Mouse (Mus musculus): ENCODE results near the gene Ifit2. TPM values are rescaled to one million over a fixed set of nuclear protein-coding genes. Genes with fewer than 3 reads are reported as not detected.
"Not testable (repeated sequence)": the region's sequence is repeated elsewhere in the genome, so short reads cannot be mapped to it uniquely, and the experiment has no call there.

Gene Ifit2
- total RNA-seq, 2 experiments from 2014 or later = 4.5 to 4.8 TPM

DNA sequence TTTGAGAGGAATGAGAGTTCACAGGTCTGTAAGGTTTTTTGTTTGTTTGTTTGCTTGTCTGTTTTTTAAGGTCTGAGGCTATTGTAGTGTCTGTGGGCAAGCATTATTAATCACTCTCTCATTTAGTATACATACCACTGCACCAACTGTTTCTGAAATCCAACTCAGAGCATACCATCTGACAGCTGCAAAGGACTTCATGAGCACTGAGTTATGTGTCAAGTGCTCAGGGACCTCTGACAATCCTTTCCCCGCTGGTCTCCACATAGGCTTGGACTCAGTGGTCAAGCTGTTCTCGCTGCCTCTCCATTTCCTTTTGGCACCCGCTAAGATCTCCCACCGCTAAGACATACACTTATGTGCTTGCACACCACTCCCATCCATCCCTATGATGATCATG, 4.3 kb upstream of the Ifit2 start:
- no peak for DNase-seq (ENCODE audit: low spot score in 2 of 2)

DNA sequence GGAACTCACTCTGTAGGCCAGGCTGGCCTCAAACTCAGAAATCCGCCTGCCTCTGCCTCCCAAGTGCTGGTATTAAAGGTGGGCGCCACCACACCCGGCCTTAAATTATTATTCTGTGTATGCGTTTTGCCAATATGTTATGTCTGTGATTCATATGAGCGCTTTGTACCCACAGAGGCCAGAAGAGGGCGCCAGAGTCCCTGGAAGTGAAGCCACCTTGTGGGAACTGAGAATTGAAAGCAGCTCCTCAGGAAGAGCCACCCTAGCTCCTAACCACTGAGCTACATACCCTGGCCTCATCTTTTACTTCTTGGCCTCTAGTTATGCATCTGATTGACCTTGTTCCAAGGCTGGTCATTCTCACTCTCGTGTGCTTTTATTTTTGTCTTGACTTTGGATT, 2.5 kb upstream of the Ifit2 start:
- peak; percentile 32 to 79 for DNase-seq (ENCODE audit: low spot score in 2 of 2)

GRCm38 (mm10) chr19:34550205-34550533, 325 bp upstream of the Ifit2 start:
- no peak for DNase-seq (ENCODE audit: low spot score in 2 of 2)

DNA sequence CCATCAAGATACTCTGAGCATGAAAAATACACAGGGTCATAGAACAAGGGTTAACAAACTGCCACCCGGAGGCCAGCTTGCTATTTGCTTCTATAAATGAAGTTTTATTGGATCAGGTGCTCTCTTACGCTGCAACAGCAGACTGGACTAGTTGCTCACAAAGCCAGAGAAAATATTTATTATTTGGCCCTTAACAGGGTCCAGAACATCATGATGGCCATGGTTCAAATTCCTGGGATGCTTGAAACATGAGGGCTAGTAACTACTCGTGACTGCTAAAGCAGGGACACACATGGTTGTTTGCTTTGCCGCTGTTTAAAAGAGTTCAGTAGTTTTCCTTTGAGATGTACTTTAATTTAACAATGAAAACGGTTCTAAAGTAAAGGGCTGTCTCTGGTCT, 1.5 kb downstream of the Ifit2 start:
- DNase-seq (ENCODE audit: low spot score in 2 of 2) = no peak

- no peak for DNase-seq (ENCODE audit: low spot score in 2 of 2)
Observed at GRCm38 (mm10) chr19:34553021-34553420, 2.5 kb downstream of the Ifit2 start.

DNA sequence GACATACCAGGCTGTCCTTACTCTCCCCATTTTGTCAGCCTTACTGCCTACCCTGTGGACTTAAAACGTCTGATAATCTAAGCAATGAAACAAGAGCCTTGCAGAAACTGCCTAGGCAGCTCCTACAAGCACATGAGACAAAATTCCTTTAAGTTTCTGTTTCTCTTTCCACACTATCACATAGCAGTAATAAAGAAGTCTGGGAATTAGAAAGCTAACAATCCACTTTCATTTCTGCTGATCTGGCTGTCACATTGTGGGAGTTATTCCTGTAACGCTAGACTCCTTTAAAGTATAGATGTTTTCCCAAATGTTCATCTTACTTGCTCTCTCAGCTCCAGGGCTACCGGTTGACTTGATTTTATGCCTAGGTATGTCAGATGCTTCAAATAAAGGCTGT, 3.0 kb downstream of the Ifit2 start:
- DNase-seq (ENCODE audit: low spot score in 2 of 2) = no peak

DNA sequence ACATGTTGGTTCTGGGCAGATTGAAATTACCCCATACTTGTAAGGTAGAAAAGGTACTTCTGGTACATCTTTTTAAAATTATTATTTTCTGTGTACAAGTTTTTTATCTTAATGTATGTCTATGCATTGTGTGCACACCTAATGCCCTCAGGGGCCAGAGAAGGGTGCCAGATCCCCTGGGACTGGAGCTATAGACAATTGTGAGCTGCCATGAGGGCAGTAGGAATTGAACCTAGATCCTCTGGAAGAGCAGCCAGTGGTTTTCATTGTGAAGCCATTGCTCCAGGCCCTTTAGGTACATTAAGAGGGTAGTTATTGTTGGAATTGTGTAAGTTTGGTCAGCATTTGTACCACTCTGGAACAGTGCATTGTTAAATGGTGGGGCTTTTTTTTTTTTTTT, 3.6 kb downstream of the Ifit2 start:
- DNase-seq (ENCODE audit: low spot score in 2 of 2) = no peak

GRCm38 (mm10) chr19:34556621-34557020, 6.1 kb downstream of the Ifit2 start:
- no peak for DNase-seq (ENCODE audit: low spot score in 2 of 2)

GRCm38 (mm10) chr19:34562556-34562955, 12.1 kb downstream of the Ifit2 start:
- DNase-seq (ENCODE audit: low spot score in 2 of 2) = no peak

- DNase-seq (ENCODE audit: low spot score in 2 of 2) = no peak
Observed at GRCm38 (mm10) chr19:34566178-34566784, 15.8 kb downstream of the Ifit2 start.

GRCm38 (mm10) chr19:34568988-34569895, 18.7 kb downstream of the Ifit2 start:
- no peak for DNase-seq (ENCODE audit: low spot score in 2 of 2)

- DNase-seq (ENCODE audit: low spot score in 2 of 2) = no peak
Observed at GRCm38 (mm10) chr19:34569896-34570476, 19.5 kb downstream of the Ifit2 start.

GRCm38 (mm10) chr19:34571080-34571479, 20.6 kb downstream of the Ifit2 start:
- DNase-seq (ENCODE audit: low spot score in 2 of 2) = no peak

DNA sequence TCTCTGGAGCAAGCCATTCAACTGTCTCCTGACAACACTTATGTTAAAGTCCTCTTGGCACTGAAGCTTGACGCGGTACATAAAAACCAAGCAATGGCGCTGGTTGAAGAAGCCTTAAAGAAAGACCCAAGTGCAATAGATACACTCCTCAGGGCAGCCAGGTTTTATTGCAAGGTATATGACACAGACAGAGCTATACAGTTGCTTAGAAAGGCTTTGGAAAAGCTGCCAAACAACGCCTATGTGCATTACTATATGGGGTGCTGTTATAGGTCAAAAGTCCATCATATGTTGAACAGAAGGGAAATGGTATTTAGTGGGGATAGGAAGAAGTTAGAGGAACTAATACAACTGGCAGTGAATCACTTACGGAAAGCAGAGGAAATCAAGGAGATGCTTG, 23.2 kb downstream of the Ifit2 start:
- DNase-seq (ENCODE audit: low spot score in 2 of 2) = no peak

- no peak for DNase-seq (ENCODE audit: low spot score in 2 of 2)
Observed at GRCm38 (mm10) chr19:34577121-34577520, 26.6 kb downstream of the Ifit2 start.

GRCm38 (mm10) chr19:34582696-34583095, 32.2 kb downstream of the Ifit2 start:
- DNase-seq (ENCODE audit: low spot score in 2 of 2) = not testable (repeated sequence)

- DNase-seq (ENCODE audit: low spot score in 2 of 2) = not testable (repeated sequence)
Observed at GRCm38 (mm10) chr19:34583126-34583766, 32.8 kb downstream of the Ifit2 start, which contains the start of gene Ifit3. TSS of gene Ifit3 (plus strand) at chr19:34583531.

- not testable (repeated sequence) for DNase-seq (ENCODE audit: low spot score in 2 of 2)
Observed at GRCm38 (mm10) chr19:34585740-34586458, 35.4 kb downstream of the Ifit2 start.

DNA sequence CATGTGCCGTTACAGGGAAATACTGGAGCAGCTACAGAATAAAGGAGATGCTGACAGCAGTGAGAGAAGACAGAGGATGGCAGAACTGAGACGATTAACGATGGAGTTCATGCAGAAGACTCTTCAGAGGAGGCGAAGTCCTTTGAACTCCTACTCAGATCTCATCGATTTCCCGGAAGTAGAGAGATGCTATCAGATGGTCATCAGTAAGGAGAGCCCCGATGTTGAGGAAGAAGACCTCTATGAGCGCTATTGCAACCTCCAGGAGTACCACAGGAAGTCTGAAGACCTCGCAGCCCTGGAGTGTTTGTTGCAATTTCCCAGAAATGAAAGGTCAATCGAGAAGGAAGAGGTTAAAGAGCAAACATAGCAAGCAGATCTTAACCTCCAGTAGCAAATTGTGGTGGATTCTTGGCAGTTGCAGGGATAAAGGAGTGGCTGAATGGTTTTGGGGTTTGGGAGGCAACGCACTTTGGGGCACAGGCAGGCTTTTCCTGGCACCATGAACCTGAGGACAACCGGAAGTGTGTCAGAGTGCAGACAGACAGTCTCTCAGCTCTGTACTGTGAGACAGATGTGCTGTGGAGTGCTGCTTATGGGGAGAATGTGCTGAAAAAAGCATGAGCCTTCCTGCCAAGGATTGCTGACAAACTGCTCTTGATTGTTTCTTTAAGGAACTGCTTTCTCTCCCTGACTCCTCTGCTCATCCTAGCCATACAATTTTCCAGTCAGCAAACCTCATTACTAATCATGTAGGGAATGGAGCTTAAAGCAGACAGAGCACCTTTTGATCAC, 37.6 kb downstream of the Ifit2 start:
- DNase-seq (ENCODE audit: low spot score in 2 of 2) = not testable (repeated sequence)

- DNase-seq (ENCODE audit: low spot score in 2 of 2) = no peak
Observed at GRCm38 (mm10) chr19:34588959-34589358, 38.5 kb downstream of the Ifit2 start.
